Comparison of ENCODE assay signal across 8 mouse cellular contexts in the genomic region with DNA sequence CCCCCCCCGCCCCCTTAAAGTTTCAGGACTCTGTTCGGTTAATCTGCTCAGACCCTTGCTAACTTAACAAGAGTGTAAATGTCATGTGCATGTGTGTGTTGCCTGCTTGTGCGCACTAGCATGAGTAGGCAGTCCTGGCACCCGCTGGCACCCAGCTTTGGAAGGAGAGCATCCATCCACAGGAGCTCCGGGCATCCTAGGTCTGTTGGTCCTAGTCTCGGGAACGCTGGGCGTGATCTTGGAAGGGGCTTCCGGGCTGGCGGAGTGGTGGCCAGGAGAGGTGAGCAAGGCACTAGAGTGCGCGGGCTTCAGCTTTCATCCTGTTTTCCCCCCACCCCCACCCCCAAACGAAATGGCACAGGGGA. TPM values are rescaled to one million over a fixed set of nuclear protein-coding genes. Genes with fewer than 3 reads are reported as not detected.
DNase-seq lines count a peak whose midpoint lies in the region; ATAC-seq and TF ChIP-seq lines count a peak whose summit lies in the region.

A gene (plus strand): TSS at position 144 of the 365 bp plus-strand sequence.

- H3K4me1 ChIP-seq in kidney, postnatal 0 days (replicated peaks; ENCODE audit: insufficient read depth, low read length), result no peaks in the 10 kb centered on the region; the same call in 1 of the 2 replicates
- peaks cover 15% of the 10 kb centered on the region for H3K4me1 ChIP-seq in liver, embryonic 11.5 days (replicated peaks; ENCODE audit: control insufficient read depth, insufficient read depth, low read length)

- no peaks in the 10 kb centered on the region for H3K9me3 ChIP-seq in kidney, postnatal 0 days (replicated peaks; ENCODE audit: low read length)
- H3K9me3 ChIP-seq in liver, embryonic 11.5 days (ENCODE audit: control insufficient read depth, low read length), result no peaks in the 10 kb centered on the region

- peak within 1 kb of the TSS; percentile 66 for H3K4me3 ChIP-seq in kidney, postnatal 0 days (replicated peaks; ENCODE audit: low read depth, low read length)
- H3K4me3 ChIP-seq in liver, embryonic 11.5 days (ENCODE audit: low read depth, low read length), result peak within 1 kb of the TSS; percentile 77

- H3K9ac ChIP-seq in kidney, postnatal 0 days (ENCODE audit: low read depth, low read length), result peak within 1 kb of the TSS; percentile 63
- H3K9ac ChIP-seq in liver, embryonic 11.5 days (ENCODE audit: low read depth, low read length), result peak within 1 kb of the TSS; percentile 87

- peak; percentile 20 for DNase-seq in urinary bladder, postnatal 14 days (ENCODE audit: low spot score)
- DNase-seq in urinary bladder, postnatal 4 days (ENCODE audit: low spot score in 2 of 2), result no peak
- peak; percentile 73 to 78 for DNase-seq in cerebellum, postnatal 10 days
- peak; percentile 25 to 43 for DNase-seq in gastrocnemius, postnatal 4 days (ENCODE audit: low spot score in 2 of 2)
- peak; percentile 66 for DNase-seq in kidney, postnatal 0 days (ENCODE audit: low spot score)
- no peak for DNase-seq in liver, embryonic 11.5 days (ENCODE audit: low spot score)
- peak; percentile 68 for DNase-seq in testis, postnatal 10 days (ENCODE audit: low spot score)

- H3K4me2 ChIP-seq in kidney, postnatal 0 days (ENCODE audit: low read length), result peak within 1 kb of the TSS; percentile 91
- peak within 1 kb of the TSS; percentile 97 for H3K4me2 ChIP-seq in liver, embryonic 11.5 days

- H3K27ac ChIP-seq in kidney, postnatal 0 days, result peak within 1 kb of the TSS; percentile 92
- H3K27ac ChIP-seq in liver, embryonic 11.5 days (ENCODE audit: low read depth, low read length), result peak within 1 kb of the TSS; percentile 93

- WGBS in kidney, postnatal 0 days, result under 1% methylated on average over 13 of the region's 13 CpGs
- WGBS in liver, embryonic 11.5 days, result under 1% methylated on average over 13 of the region's 13 CpGs

- no peaks in the 10 kb centered on the region for H3K36me3 ChIP-seq in kidney, postnatal 0 days (ENCODE audit: insufficient read depth, low read length)
- no peaks in the 10 kb centered on the region for H3K36me3 ChIP-seq in liver, embryonic 11.5 days (ENCODE audit: control insufficient read depth, insufficient read depth, low read length)

- no peaks in the 10 kb centered on the region for H3K27me3 ChIP-seq in kidney, postnatal 0 days (ENCODE audit: insufficient read depth, low read length)
- no peaks in the 10 kb centered on the region for H3K27me3 ChIP-seq in liver, embryonic 11.5 days (replicated peaks; ENCODE audit: control insufficient read depth, insufficient read depth, low read length)

- ATAC-seq in kidney, postnatal 0 days (replicated peaks; ENCODE audit: low FRiP score, low read depth), result peak; percentile 75
- peak; percentile 71 for ATAC-seq in liver, embryonic 11.5 days (replicated peaks; ENCODE audit: low FRiP score)
- ATAC-seq in monocyte, adult 5-6 weeks (replicated peaks; ENCODE audit: insufficient number of reproducible peaks, low FRiP score, low TSS enrichment, poor library complexity, severe bottlenecking), result peak; percentile 12; the same call in 1 of the 2 replicates

- TF ChIP-seq CTCF in kidney, postnatal 0 days (IDR thresholded peaks at IDR 0.05; ENCODE audit: low read depth), result no peak

RNA-seq across cellular contexts. Expression of the gene that starts here (rescaled TPM):
- total RNA-seq in gastrocnemius, postnatal 4 days (2021), result 10 to 100 TPM; 11.2 to 13.5 TPM
- polyA plus RNA-seq in kidney, postnatal 0 days (2015; fragmentation: Nextera tagmentation; extraction: Ambion mirVana), result 15.5 and 21.4 TPM in 2 replicates
- 28.6 and 30.4 TPM in 2 replicates for polyA plus RNA-seq in liver, embryonic 11.5 days (2014; fragmentation: Nextera tagmentation; extraction: Ambion mirVana)
- 110 to 154 TPM (median 150 TPM) in 3 replicates for total RNA-seq in monocyte, adult 5-6 weeks (2017)

Comparison
In these comparisons a context has a peak if more than half of its experiments do, and no peak if none do; other contexts are left out.
1. DNase-seq: peak in urinary bladder, postnatal 14 days (single experiment), cerebellum, postnatal 10 days (2 of 2), gastrocnemius, postnatal 4 days (2 of 2), kidney, postnatal 0 days (single experiment) and testis, postnatal 10 days (single experiment); none in urinary bladder, postnatal 4 days (0 of 2) and liver, embryonic 11.5 days (single experiment).
2. ATAC-seq: peak in every context shown above with its lines; median percentile 75 in kidney, postnatal 0 days; 71 in liver, embryonic 11.5 days; 12 in monocyte, adult 5-6 weeks.